In the genomic region with DNA sequence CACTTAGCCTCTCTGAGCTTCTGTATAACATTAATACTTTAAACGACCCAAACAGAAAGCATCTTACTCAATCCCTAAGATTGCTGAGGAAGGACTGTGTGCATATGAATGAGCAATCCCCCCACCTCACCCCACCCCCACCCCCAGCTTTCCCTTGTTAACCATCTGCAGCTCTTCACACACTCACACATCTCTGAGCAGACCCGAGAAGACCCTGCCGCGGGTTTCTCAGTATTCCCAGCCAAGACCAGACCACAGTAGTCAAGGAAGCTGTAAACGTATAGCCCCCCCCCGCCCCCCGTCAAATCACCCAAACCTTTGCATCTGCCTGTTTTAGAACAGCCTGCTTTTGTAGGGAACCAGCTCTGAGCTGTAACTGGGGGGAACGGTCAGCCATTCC, we compare ENCODE assay signal across 27 mouse cellular contexts. TPM values are rescaled to one million over a fixed set of nuclear protein-coding genes. Genes with fewer than 3 reads are reported as not detected.
A peak's percentile ranks its signal among the peaks of the same experiment; 100 is the strongest.
DNase-seq lines count a peak whose midpoint lies in the region; ATAC-seq and TF ChIP-seq lines count a peak whose summit lies in the region.
"Had no signal": no experiment of that assay in that cellular context is flagged by ENCODE, and none has a peak within 500 bp of the region (broad histone marks: within the 10 kb centered on the region; RNA-seq: fewer than 3 reads in every experiment).

No protein-coding gene starts in this region.

- no peaks in the 10 kb centered on the region for H3K36me3 ChIP-seq in E14TG2a.4 (ENCODE audit: insufficient read depth, low read length)
- H3K36me3 ChIP-seq in forebrain, embryonic 15.5 days: no peaks in the 10 kb centered on the region
- H3K36me3 ChIP-seq in hindbrain, embryonic 16.5 days (ENCODE audit: control insufficient read depth, insufficient read depth, low read length): no peaks in the 10 kb centered on the region
- H3K36me3 ChIP-seq: embryonic facial prominence, embryonic 15.5 days; limb, embryonic 12.5 days; liver, embryonic 12.5 days; neural tube, embryonic 12.5 days had no signal

- H3K27me3 ChIP-seq in E14TG2a.4 (ENCODE audit: insufficient read depth, low read length): peaks cover 59% of the 10 kb centered on the region
- no peaks in the 10 kb centered on the region for H3K27me3 ChIP-seq in forebrain, embryonic 15.5 days
- H3K27me3 ChIP-seq in hindbrain, embryonic 16.5 days (replicated peaks; ENCODE audit: control insufficient read depth, insufficient read depth, low read length): no peaks in the 10 kb centered on the region; the same call in 1 of the 2 replicates

- TF ChIP-seq POLR2A in brain, embryonic 14.5 days (IDR thresholded peaks at IDR 0.05; ENCODE audit: borderline replicate concordance, extremely low read depth, insufficient read depth, insufficient read length, poor library complexity, severe bottlenecking): no peak
- no peak for TF ChIP-seq POLR2A in lung, adult 2 months (IDR thresholded peaks at IDR 0.05; ENCODE audit: borderline replicate concordance, extremely low read depth, low read depth, low read length)

- DNase-seq in brain, embryonic 14.5 days (ENCODE audit: low read depth): peak; percentile 85
- DNase-seq in spleen, adult 12 weeks (ENCODE audit: low spot score): no peak
- no peak for DNase-seq in lung, adult 2 months
- no peak for DNase-seq in layer of hippocampus, postnatal 14 days (ENCODE audit: low spot score in 2 of 2)
- DNase-seq in ovary, postnatal 36 days (ENCODE audit: low spot score): no peak
- DNase-seq: adrenal gland, adult 8-10 months; embryo, embryonic 11 days; gastrocnemius, adult 2 months; kidney, adult 8-10 months; kidney, postnatal 14 days; lung, embryonic 14.5 days; right cerebral cortex, postnatal 14 days; thymus, adult 18-20 months; thymus, postnatal 4 days had no signal

- no peaks in the 10 kb centered on the region for H3K9me3 ChIP-seq in E14TG2a.4 (ENCODE audit: low read length)
- H3K9me3 ChIP-seq in forebrain, embryonic 15.5 days: no peaks in the 10 kb centered on the region
- no peaks in the 10 kb centered on the region for H3K9me3 ChIP-seq in hindbrain, embryonic 16.5 days (ENCODE audit: control insufficient read depth, low read length)
- H3K9me3 ChIP-seq: embryonic facial prominence, embryonic 15.5 days; limb, embryonic 12.5 days; liver, embryonic 12.5 days; neural tube, embryonic 12.5 days had no signal

- no peak overlapping the region for H3K9ac ChIP-seq in forebrain, embryonic 15.5 days (replicated peaks)
- no peak overlapping the region for H3K9ac ChIP-seq in hindbrain, embryonic 16.5 days (ENCODE audit: low read depth, low read length)
- H3K9ac ChIP-seq: embryonic facial prominence, embryonic 15.5 days; limb, embryonic 12.5 days; liver, embryonic 12.5 days; lung, embryonic 14.5 days; neural tube, embryonic 12.5 days had no signal

- peak overlapping the region; percentile 5; the same call in 1 of the 2 replicates for H3K4me2 ChIP-seq in forebrain, embryonic 15.5 days (replicated peaks)
- peak overlapping the region; percentile 7; the same call in 1 of the 2 replicates for H3K4me2 ChIP-seq in hindbrain, embryonic 16.5 days (ENCODE audit: low read length)
- H3K4me2 ChIP-seq: embryonic facial prominence, embryonic 15.5 days; heart, embryonic 11.5 days; limb, embryonic 12.5 days; liver, embryonic 12.5 days; lung, embryonic 14.5 days; neural tube, embryonic 12.5 days had no signal

- H3K27ac ChIP-seq in forebrain, embryonic 15.5 days (replicated peaks): peak overlapping the region; percentile 88
- peak overlapping the region; percentile 21; the same call in 1 of the 2 replicates for H3K27ac ChIP-seq in hindbrain, embryonic 16.5 days (ENCODE audit: low read depth, low read length)
- H3K27ac ChIP-seq: embryonic facial prominence, embryonic 15.5 days; gastrocnemius, adult 2 months; limb, embryonic 12.5 days; liver, embryonic 12.5 days; neural tube, embryonic 12.5 days had no signal

- peaks cover 50% of the 10 kb centered on the region for H3K4me1 ChIP-seq in E14TG2a.4 (replicated peaks; ENCODE audit: low read depth, low read length)
- peaks cover 44% of the 10 kb centered on the region for H3K4me1 ChIP-seq in forebrain, embryonic 15.5 days
- peaks cover 29% of the 10 kb centered on the region for H3K4me1 ChIP-seq in hindbrain, embryonic 16.5 days (ENCODE audit: control insufficient read depth, insufficient read depth, low read depth, low read length)
- no peaks in the 10 kb centered on the region for H3K4me1 ChIP-seq in lung, adult 2 months (ENCODE audit: control insufficient read depth, insufficient read depth, low read length)

- TF ChIP-seq CTCF in E14TG2a.4 (conservative IDR thresholded peaks at IDR 0.05; ENCODE audit: low read length): no peak
- no peak for TF ChIP-seq CTCF in brain, embryonic 14.5 days (IDR thresholded peaks at IDR 0.05; ENCODE audit: borderline replicate concordance, extremely low read depth, insufficient read depth, insufficient read length)
- TF ChIP-seq CTCF in lung, adult 2 months (IDR thresholded peaks at IDR 0.05; ENCODE audit: insufficient read depth, low read length): no peak

- ATAC-seq in forebrain, embryonic 15.5 days (replicated peaks): peak; percentile 76
- peak; percentile 22 for ATAC-seq in hindbrain, embryonic 16.5 days
- ATAC-seq: inflammation-experienced regulatory T-cells, adult 6 months; liver, embryonic 12.5 days had no signal

- WGBS in forebrain, embryonic 15.5 days: 5% methylated on average over 8 of the region's 8 CpGs
- WGBS in hindbrain, embryonic 16.5 days: 14% methylated on average over 8 of the region's 8 CpGs
- WGBS in lung, adult 2 months: 26% methylated on average over 8 of the region's 8 CpGs

- peak overlapping the region; percentile 17; the same call in 1 of the 2 replicates for H3K4me3 ChIP-seq in E14TG2a.4 (replicated peaks; ENCODE audit: low read length)
- H3K4me3 ChIP-seq in forebrain, embryonic 15.5 days: no peak overlapping the region
- H3K4me3 ChIP-seq in hindbrain, embryonic 16.5 days (ENCODE audit: low read length): no peak overlapping the region
- no peak overlapping the region for H3K4me3 ChIP-seq in lung, adult 2 months (replicated peaks; ENCODE audit: extremely low read depth, low read depth, low read length)
- H3K4me3 ChIP-seq: embryonic facial prominence, embryonic 15.5 days; gastrocnemius, adult 2 months; limb, embryonic 12.5 days; liver, embryonic 12.5 days; neural tube, embryonic 12.5 days had no signal

RNA-seq across cellular contexts. Expression of a gene that starts 21.0 kb away (rescaled TPM):
- 14.2 and 18.6 TPM in 2 replicates for polyA plus RNA-seq in brain, embryonic 14.5 days (2012; rRNA removed)
- polyA plus RNA-seq in forebrain, embryonic 15.5 days (2015; fragmentation: Nextera tagmentation; extraction: Ambion mirVana): 8.7 and 10.8 TPM in 2 replicates
- polyA plus RNA-seq in hindbrain, embryonic 16.5 days (2015; fragmentation: Nextera tagmentation; extraction: Ambion mirVana): 11.6 and 16.4 TPM in 2 replicates
- polyA plus RNA-seq in lung, adult 2 months (2012; rRNA removed): 0.65 and 0.68 TPM in 2 replicates
- 10 to 100 TPM in 1 of 2 experiments, 1 to 10 TPM in 1; 6.3 to 10.8 TPM for total RNA-seq in layer of hippocampus, postnatal 14 days (2021)
- total RNA-seq: granulocyte monocyte progenitor cell, adult 5-6 weeks; monocyte, adult 5-6 weeks had no signal

RNA-seq across cellular contexts. Expression of a gene that starts 34.0 kb away (rescaled TPM):
- 0.89 and 1.2 TPM in 2 replicates for polyA plus RNA-seq in brain, embryonic 14.5 days (2012; rRNA removed)
- 0.93 and 1.1 TPM in 2 replicates for polyA plus RNA-seq in forebrain, embryonic 15.5 days (2015; fragmentation: Nextera tagmentation; extraction: Ambion mirVana)
- 0.43 and 0.79 TPM in 2 replicates for polyA plus RNA-seq in hindbrain, embryonic 16.5 days (2015; fragmentation: Nextera tagmentation; extraction: Ambion mirVana)
- 7.8 and 8.5 TPM in 2 replicates for polyA plus RNA-seq in lung, adult 2 months (2012; rRNA removed)
- 1 to 10 TPM in 1 of 2 experiments, under 1 TPM in 1; 0.64 to 1.7 TPM for total RNA-seq in layer of hippocampus, postnatal 14 days (2021)
- total RNA-seq: gastrocnemius, adult 2 months; granulocyte monocyte progenitor cell, adult 5-6 weeks; monocyte, adult 5-6 weeks had no signal
- polyA plus RNA-seq: C2C12; heart, embryonic 11.5 days; inflammation-experienced regulatory T-cells, adult 6 months; liver, embryonic 12.5 days; lung, embryonic 14.5 days; stomach, embryonic 14.5 days had no signal
